Mouse (Mus musculus): ENCODE measurements around the gene Cdh13.

The Cdh13 gene

DNA sequence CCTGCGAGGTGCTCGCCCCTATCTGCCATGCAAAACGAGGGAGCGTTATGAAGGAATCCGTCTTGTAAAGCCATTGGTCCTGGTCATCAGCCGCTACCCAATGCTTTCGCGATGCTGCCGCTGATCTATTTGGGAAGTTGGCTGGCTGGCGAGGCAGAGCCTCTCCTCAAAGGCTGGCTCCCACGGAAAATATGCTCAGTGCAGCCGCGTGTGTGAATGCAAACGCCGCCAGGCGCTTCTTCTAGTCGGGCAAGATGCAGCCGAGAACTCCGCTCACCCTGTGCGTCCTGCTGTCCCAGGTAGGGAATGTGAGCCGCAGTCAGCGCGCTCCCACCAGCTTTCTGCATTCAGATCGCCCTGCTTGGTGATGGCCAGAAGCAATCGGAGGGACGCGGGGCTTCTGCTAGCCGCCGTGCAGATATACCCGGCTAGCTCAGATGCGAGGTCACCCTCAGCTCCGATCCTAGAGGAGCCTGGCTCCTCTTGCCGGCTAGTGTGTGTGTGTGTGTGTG lies at the start of gene Cdh13:
Cdh13 (plus strand) TSS at position 134 of the 512 bp plus-strand sequence.
- peak; percentile 75 for DNase-seq

GRCm38 (mm10) chr8:118235626-118236025 lies 47.9 kb upstream of the Cdh13 start:
- DNase-seq: no peak

DNA sequence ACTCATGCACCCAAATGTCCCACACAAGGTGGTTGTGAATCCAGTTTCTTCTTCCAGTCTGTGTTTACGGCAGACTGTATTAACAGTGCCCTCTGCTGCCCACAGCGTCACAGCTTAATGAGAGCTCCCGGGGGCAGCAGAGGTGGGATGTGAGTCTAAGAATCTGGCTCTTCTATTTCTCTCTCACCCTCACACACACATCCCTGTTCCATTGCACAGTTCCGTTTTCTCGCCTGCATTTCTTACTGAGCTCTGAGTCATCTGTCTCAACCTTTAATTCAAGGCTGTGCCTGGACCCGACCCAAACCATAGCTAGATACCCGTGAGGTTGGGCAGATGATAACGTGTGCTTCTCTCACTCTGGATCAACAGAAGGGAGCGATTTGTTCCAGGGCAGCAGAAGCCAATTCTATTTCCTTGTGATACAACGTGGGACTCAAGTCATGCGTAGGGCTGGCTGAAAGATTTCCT lies 46.3 kb upstream of the Cdh13 start:
- peak; percentile 50 for DNase-seq

DNA sequence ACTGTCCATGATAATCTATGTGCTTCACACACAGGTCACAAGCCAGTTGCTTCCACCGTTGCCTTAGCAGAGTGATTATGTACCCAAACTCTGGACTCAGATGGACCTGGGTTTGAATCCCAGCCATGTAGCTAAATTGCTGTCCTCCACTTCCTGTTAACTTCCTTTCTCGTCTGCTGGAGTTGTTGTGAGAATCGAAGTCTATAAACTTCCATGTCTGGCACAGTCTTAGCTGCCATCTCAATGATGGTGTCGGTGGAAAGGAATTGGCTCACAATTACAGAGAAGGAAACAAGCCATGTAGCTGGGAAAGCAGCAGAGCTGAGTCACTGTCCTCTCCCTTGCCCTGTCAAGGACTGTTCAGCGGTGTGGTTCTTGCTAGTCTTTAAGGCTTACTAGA lies 45.4 kb upstream of the Cdh13 start:
- DNase-seq: no peak

DNA sequence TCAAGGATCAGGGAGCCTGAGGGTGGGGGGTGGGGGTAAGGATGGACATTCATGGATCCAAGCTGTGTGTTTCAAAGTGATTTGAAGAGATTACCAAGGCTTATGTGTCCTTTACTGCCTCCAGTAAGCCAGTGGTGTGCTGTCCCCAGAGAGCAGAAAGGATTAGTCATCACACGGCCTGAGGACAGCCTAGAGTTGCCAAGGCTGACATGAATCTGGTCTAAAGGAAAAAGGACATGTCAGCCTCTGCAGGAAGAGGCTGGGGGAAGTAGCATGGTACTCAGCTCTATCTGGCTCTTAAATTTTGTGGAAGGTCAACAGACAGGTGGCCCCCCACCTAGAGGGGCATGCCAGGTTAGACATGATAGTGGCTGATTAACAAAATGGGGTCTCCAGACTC lies 44.3 kb upstream of the Cdh13 start:
- DNase-seq: no peak

DNA sequence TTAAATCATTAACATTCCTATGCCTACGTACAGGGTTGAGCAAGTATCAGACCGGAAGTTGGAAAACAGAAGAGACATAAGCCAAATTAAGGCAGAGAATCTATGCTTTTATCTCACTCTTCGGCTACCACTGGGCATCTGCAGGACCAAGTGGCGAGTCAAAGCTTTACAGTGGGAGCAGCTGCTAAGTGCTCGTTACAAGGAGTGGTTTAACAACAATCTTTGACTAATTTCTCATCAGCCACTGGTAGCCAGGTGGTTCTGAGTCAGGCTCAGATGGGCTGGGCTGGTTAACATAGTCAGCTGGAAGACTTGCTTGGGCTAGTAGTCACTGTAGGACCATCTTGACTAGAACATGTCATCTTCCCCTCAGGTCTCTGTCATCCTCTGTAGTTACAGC lies 34.2 kb upstream of the Cdh13 start:
- DNase-seq: no peak

GRCm38 (mm10) chr8:118249923-118250322 lies 33.6 kb upstream of the Cdh13 start:
- no peak for DNase-seq

DNA sequence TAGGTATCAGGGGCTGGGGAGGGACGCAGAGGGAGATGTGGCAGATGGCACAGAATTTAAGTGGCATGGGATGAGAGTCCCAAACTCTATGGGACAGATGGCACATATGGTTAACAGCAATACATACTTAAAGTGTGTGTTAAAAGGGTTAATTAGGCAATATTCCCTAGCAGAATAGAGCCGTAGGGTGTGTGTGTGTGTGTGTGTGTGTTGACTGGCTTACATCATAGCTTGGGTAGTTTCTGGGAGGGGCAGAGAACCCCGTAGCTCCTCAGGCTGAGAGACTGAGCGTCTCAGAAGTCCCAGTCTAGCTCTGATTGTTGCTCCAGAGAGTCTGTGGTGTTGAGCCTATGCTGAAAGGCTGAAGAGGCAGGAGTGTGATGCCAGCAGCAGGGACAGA lies 20.4 kb upstream of the Cdh13 start:
- no peak for DNase-seq

DNA sequence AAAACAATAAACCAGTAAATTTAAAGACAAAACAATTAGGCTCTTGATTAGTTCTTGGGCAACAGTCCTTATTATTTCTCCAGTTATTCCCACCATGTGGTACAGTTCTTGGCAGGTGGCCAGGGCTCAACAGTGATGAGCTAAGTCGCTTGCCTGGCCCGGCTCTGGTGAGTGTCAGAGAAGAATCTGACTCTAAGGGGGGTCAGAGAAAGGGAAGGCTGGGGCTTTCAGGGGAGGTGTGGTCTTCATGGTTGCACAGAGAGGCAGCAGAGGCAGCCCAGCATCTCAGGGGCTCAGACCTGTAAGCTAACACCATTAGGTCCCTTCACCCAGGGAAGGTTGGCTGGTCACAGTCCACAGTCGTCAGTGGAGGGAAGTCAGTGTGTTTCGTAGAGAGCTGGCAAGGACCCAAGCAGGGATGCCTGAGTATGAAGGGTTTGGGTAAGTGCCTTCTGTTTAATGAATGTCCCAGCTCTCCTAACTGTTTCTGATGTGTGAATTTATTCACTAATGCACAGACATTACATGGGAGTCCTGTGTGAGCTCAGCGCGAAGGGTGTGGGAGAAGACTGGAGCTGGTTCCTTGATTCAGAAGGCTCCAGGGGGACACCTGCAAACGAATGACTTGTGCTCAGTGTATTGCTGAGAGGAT lies 12.7 kb upstream of the Cdh13 start:
- peak; percentile 57 for DNase-seq

GRCm38 (mm10) chr8:118272493-118272892 lies 11.0 kb upstream of the Cdh13 start:
- DNase-seq: no peak

DNA sequence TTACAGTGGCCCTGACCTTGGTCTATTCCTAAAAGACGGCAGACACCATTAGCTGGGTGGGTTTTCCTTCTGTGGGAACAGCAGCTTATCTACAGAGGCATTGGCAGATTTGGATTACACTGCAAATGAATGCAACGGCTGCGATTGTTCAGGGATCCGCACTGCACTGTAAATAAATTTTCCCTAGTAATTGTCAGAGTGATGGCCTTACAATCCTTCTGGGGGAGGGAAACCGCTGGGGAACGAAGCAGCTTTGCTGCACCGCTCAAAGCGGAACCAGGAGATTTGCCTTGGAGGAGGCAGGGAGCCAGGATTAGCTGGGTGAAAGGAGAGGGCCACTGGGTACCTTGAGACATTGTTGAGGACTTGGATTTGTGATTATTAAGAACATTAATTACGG lies 9.3 kb upstream of the Cdh13 start:
- no peak for DNase-seq

- DNase-seq: peak; percentile 80
Observed at GRCm38 (mm10) chr8:118274688-118275087, 8.8 kb upstream of the Cdh13 start.

GRCm38 (mm10) chr8:118284112-118285029 lies 838 bp downstream of the Cdh13 start:
- peak; percentile 31 for DNase-seq

DNA sequence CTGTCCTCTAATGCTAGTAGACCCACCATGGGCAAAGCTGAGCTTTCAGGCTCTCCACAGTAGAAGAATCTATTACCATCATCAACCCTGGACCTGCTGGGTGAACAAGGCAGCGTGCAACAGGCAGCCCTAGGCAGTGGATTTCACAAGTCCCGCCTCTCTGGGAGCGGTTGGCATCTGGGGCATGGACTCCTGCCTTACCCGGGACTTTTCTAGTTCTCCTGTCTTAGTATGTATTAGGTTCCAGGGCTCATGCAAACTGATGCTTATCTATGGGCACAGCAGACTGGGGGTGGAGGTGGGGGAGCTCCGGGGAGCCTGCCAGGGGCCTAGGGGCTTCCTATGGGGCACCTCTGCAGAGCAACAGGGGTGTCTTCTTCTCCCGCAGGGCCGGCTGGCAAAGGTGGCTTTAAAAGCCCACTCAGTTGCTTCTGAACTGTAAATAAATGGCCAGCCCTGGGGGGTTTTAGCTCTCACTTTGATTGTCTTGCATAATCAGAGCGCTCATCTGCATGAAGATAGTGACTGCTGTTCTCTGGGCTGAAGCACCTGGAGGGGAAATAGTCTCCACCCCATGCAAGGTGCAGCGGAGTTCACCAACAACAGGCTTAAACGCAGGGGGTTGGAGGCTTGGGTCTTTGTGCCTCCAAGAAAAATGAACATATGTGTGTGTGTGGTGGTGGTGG lies 2.2 kb downstream of the Cdh13 start:
- DNase-seq: no peak

GRCm38 (mm10) chr8:118286282-118287180 lies 3.0 kb downstream of the Cdh13 start:
- no peak for DNase-seq

GRCm38 (mm10) chr8:118287496-118287895 lies 4.0 kb downstream of the Cdh13 start:
- peak; percentile 28 for DNase-seq

- no peak for DNase-seq
Observed at GRCm38 (mm10) chr8:118288259-118288952, 4.9 kb downstream of the Cdh13 start.

- no peak for DNase-seq
Observed at GRCm38 (mm10) chr8:118289091-118289490, 5.6 kb downstream of the Cdh13 start.

GRCm38 (mm10) chr8:118289525-118289924 lies 6.0 kb downstream of the Cdh13 start:
- no peak for DNase-seq

- DNase-seq: no peak
Observed at GRCm38 (mm10) chr8:118290266-118290665, 6.7 kb downstream of the Cdh13 start.

DNA sequence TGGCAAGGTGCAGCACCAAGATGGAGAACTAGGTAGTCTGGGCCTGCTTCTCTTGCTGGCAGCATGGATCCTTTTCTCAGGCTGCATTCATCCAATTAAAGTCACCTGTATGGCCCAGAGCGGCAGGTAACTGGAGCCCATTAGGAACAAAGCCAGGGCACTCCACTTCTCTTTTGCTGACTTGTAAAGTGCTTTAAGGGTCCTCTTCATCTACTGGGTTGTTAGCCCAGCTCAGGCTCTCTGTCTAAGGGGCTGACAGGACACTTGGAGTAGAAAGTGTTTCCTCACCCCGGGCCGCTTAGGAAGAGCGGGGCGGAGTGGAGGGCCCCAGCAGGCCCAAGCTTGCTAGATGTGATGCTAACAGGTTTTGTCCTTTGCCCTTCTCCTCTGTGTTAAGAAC lies 12.9 kb downstream of the Cdh13 start:
- no peak for DNase-seq

GRCm38 (mm10) chr8:118306957-118307356 lies 23.4 kb downstream of the Cdh13 start:
- no peak for DNase-seq

All from right cerebral cortex, postnatal 14 days (tissue).